Mouse (Mus musculus) hindbrain, embryonic 14.5 days (tissue): ENCODE data around the gene Vmn1r94. TPM values are rescaled to one million over a fixed set of nuclear protein-coding genes. Genes with fewer than 3 reads are reported as not detected.
"Not testable (repeated sequence)": the region's sequence is repeated elsewhere in the genome, so short reads cannot be mapped to it uniquely, and the experiment has no call there.

Experiments
- ATAC-seq: fragments of 200-750 bp; cut with Nextera tagmentation; 2 replicates; pipeline ENCODE4 v1.8.0; 2017; ENCODE audit warnings: moderate number of reproducible peaks, mild to moderate bottlenecking, moderate TSS enrichment, moderate library complexity; ENCODE audit not compliant: low FRiP score
- DNase-seq: peaks from one replicate; pipeline ENCODE4 v3.0.0-alpha.2; 2015; ENCODE audit warnings: low spot score
- H3K27ac ChIP-seq: fragments of 300-500 bp; sonication (generic); 2 replicates; pipeline ENCODE4 v1.5.1; 2014; ENCODE audit warnings: mild to moderate bottlenecking, moderate library complexity
- H3K27me3 ChIP-seq: fragments of 300-500 bp; sonication (generic); 2 replicates; pipeline ENCODE4 v1.6.1; 2014; ENCODE audit warnings: mild to moderate bottlenecking, low read length, mixed read lengths; ENCODE audit not compliant: control insufficient read depth, insufficient read depth
- H3K36me3 ChIP-seq: fragments of 300-500 bp; sonication (generic); replicated peaks from 2 replicates; pipeline ENCODE4 v1.6.1; 2014; ENCODE audit not compliant: control insufficient read depth, insufficient read depth
- H3K4me1 ChIP-seq: fragments of 300-500 bp; sonication (generic); replicated peaks from 2 replicates; pipeline ENCODE4 v1.6.1; 2014; ENCODE audit warnings: antibody characterized with exemption, low read length, mixed read lengths; ENCODE audit not compliant: control insufficient read depth, insufficient read depth
- H3K4me2 ChIP-seq: fragments of 300-500 bp; sonication (generic); replicated peaks from 2 replicates; pipeline ENCODE4 v1.6.1; 2014; ENCODE audit warnings: mild to moderate bottlenecking, moderate library complexity
- H3K4me3 ChIP-seq: fragments of 300-500 bp; sonication (generic); replicated peaks from 2 replicates; pipeline ENCODE4 v1.5.1; 2014; ENCODE audit warnings: mild to moderate bottlenecking, low read length
- H3K9ac ChIP-seq: fragments of 300-500 bp; sonication (generic); 2 replicates; pipeline ENCODE4 v1.6.1; 2014
- H3K9me3 ChIP-seq: fragments of 300-500 bp; sonication (generic); 2 replicates; pipeline ENCODE4 v1.6.1; 2016; ENCODE audit warnings: low read length; ENCODE audit not compliant: control insufficient read depth
- WGBS: fragments of 180-500 bp; shearing (Covaris S2); extraction: QIAGEN DNeasy Blood & Tissue Kit; methylation state at CpG from one replicate; pipeline ENCODE4 v1.1.7; 2014; 5-methylcytosine and 5-hydroxymethylcytosine counted together
- polyA plus RNA-seq: library from polyadenylated mRNA; unstranded; fragments of >200 nt; fragmentation: Nextera tagmentation; extraction: Ambion mirVana; gene quantifications from 2 replicates; pipeline ENCODE4 v1.2.1, GENCODE M21; 2014

Vmn1r94 gene
- polyA plus RNA-seq: not detected in 2 replicates

- not testable (repeated sequence) for H3K4me1 ChIP-seq, H3K4me3 ChIP-seq, H3K4me2 ChIP-seq, ATAC-seq, H3K27ac ChIP-seq, H3K36me3 ChIP-seq, DNase-seq, H3K27me3 ChIP-seq, H3K9ac ChIP-seq, H3K9me3 ChIP-seq
- WGBS: no CpG with 5 or more reads among the region's 3 CpGs
Observed at GRCm38 (mm10) chr7:20168277-20168676, at the start of gene Vmn1r94. Gene Vmn1r94 (minus strand): TSS chr7:20168377.

DNA sequence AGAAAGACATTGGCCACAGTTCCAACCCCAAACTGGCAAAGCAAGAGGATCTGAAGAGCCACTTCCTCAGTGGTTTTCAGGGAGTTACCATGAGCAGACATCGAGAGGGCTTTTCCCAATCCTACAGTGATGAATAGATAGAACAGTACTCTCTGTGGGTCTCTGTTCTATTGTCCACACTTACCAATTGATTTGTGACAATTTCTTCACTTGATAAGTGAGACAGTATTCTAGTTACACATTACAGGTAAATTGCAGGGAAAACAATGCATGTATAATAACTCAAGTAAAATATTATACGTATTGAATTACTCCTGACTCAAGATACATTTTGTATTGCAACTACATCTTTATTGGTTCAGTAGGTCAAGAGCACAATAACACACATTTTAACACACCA, 37.3 kb upstream of the Vmn1r94 start, which contains the start of gene Gm6164:
Gene Gm6164, minus strand, starts transcription at position 101 of the 400 bp plus-strand sequence.
- ATAC-seq, H3K4me1 ChIP-seq, H3K36me3 ChIP-seq, H3K4me2 ChIP-seq, H3K27ac ChIP-seq, H3K9me3 ChIP-seq, H3K27me3 ChIP-seq, H3K9ac ChIP-seq, DNase-seq, H3K4me3 ChIP-seq: not testable (repeated sequence)
- no CpG with 5 or more reads among the region's 2 CpGs for WGBS

DNA sequence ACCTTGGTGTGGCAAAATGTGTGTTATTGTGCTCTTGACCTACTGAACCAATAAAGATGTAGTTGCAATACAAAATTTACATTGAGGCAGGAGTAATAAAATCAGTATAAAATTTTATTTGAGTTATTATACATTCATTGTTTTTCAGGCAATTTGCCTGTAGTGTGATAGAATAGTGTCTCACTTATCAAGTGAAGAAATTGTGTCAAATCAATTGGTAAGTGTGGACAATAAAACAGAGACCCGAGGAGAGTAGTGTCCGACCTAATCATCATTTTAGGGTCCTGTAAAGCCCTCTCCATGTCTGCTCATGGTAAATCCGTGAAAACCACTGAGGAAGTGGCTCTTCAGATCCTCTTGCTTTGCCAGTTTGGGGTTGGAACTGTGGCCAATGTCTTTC, 25.2 kb upstream of the Vmn1r94 start, which contains the start of gene Vmn1r95:
Gene Vmn1r95, plus strand, starts transcription at position 301 of the 400 bp plus-strand sequence.
- H3K36me3 ChIP-seq, ATAC-seq, H3K9ac ChIP-seq, H3K27ac ChIP-seq, H3K4me1 ChIP-seq, H3K4me2 ChIP-seq, H3K9me3 ChIP-seq, DNase-seq, H3K4me3 ChIP-seq, H3K27me3 ChIP-seq: not testable (repeated sequence)
- no CpG with 5 or more reads among the region's 3 CpGs for whole genome bisulfite sequencing

GRCm38 (mm10) chr7:20138988-20139387, 29.2 kb downstream of the Vmn1r94 start, which contains the start of gene Vmn1r93:
Gene Vmn1r93 (minus strand): TSS chr7:20139088.
- H3K27me3 ChIP-seq, H3K4me3 ChIP-seq, H3K36me3 ChIP-seq, H3K4me1 ChIP-seq, H3K27ac ChIP-seq, H3K9ac ChIP-seq, H3K4me2 ChIP-seq, DNase-seq, H3K9me3 ChIP-seq, ATAC-seq: not testable (repeated sequence)
- WGBS: no CpG with 5 or more reads among the region's 5 CpGs

- H3K4me3 ChIP-seq, H3K9me3 ChIP-seq, ATAC-seq, H3K36me3 ChIP-seq, H3K9ac ChIP-seq, H3K4me1 ChIP-seq, H3K27me3 ChIP-seq, H3K4me2 ChIP-seq, DNase-seq, H3K27ac ChIP-seq: not testable (repeated sequence)
- WGBS: no CpG with 5 or more reads among the region's 2 CpGs
Observed at GRCm38 (mm10) chr7:20122479-20122878, 45.7 kb downstream of the Vmn1r94 start, which contains the start of gene Gm16442. Gene Gm16442 (minus strand): TSS chr7:20122579.

Other genes with a start within 250 kb of the Vmn1r94 start
- gene Pvr, start 247.2 kb downstream of the Vmn1r94 start, polyA plus RNA-seq: 6.4 and 6.6 TPM in 2 replicates
- not detected in 2 replicates for gene Igsf23, start 217.6 kb downstream of the Vmn1r94 start, polyA plus RNA-seq
- gene Ceacam20, start 203.0 kb downstream of the Vmn1r94 start, polyA plus RNA-seq: not detected in 2 replicates
- gene Nlrp9b, start 176.9 kb downstream of the Vmn1r94 start, polyA plus RNA-seq: not detected in 2 replicates
- not detected in 2 replicates for gene Vmn1r91, start 68.7 kb downstream of the Vmn1r94 start, polyA plus RNA-seq
- not detected in 2 replicates for gene Gm16442, start 45.8 kb downstream of the Vmn1r94 start, polyA plus RNA-seq
- not detected in 2 replicates for gene Vmn1r93, start 29.3 kb downstream of the Vmn1r94 start, polyA plus RNA-seq
- not detected in 2 replicates for gene Vmn1r95, start 25.3 kb upstream of the Vmn1r94 start, polyA plus RNA-seq
- not detected in 2 replicates for gene Gm6164, start 37.2 kb upstream of the Vmn1r94 start, polyA plus RNA-seq
- not detected in 2 replicates for gene Gm4498, start 65.5 kb upstream of the Vmn1r94 start, polyA plus RNA-seq
- gene Gm5890, start 94.5 kb upstream of the Vmn1r94 start, polyA plus RNA-seq: not detected in 2 replicates
- not detected in 2 replicates for gene Gm4133, start 165.7 kb upstream of the Vmn1r94 start, polyA plus RNA-seq
- gene Gm5728, start 207.0 kb upstream of the Vmn1r94 start, polyA plus RNA-seq: not detected in 2 replicates
- gene Vmn1r100, start 249.6 kb upstream of the Vmn1r94 start, polyA plus RNA-seq: not detected in 2 replicates